Mouse (Mus musculus): ENCODE results near the gene Cd82.

DNA sequence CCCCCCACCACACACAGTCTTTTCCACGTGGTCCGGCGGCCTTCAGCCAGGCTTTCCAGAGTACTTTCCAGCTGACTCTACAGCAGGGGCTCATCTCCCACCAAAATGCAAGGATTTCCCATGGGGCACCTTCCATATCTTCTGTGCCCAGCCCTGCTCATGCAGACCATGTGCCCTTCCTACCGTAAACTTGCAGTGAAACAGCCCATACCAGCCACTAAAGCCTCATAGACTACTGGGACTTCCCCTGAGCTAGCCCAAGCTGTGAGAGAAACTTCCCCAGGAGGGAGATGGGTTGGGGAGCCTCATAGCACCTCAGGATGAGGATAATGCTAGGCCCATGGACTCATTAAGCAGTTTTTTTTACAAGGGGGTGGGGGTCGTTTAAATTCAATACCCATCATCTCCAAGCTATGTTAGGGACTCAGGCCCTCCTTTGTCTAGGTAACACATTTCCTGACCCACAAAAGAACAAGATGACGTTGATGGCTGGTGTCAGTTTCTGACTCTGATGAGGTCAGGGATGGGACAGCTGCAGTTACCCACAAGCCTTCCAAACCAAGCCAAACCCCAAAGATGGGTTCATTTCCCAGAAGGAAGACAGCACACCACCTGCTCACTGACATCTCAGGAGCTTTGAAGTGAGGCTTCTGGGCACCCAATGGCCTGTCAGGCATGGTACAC lies 2.0 kb downstream of the Cd82 start:
- TF ChIP-seq CTCF (IDR thresholded peaks at IDR 0.05; ENCODE audit: low read depth, low read length) (no peak), TAL1 (conservative IDR thresholded peaks at IDR 0.05; ENCODE audit: low read depth, low read length) (no peak), GATA1 (IDR thresholded peaks at IDR 0.05; ENCODE audit: borderline replicate concordance, low read length) (no peak), GATA2 (IDR thresholded peaks at IDR 0.05; ENCODE audit: borderline replicate concordance, low read depth, low read length) (no peak), POLR2AphosphoS5 (IDR thresholded peaks at IDR 0.05; ENCODE audit: insufficient replicate concordance, low read depth, low read length) (no peak)
